Mouse (Mus musculus): ENCODE measurements around the gene Bcl2l10. TPM values are rescaled to one million over a fixed set of nuclear protein-coding genes. Genes with fewer than 3 reads are reported as not detected.

Gene Bcl2l10
- total and polyA plus RNA-seq, 3 experiments: not detected

GRCm38 (mm10) chr9:75312008-75312407, 35.5 kb upstream of the Bcl2l10 start:
- Histone ChIP-seq H3K4me1 (ENCODE audit: control insufficient read depth in 1 of 2, insufficient read depth in 2 of 2) (peaks cover 6 to 10% of the 10 kb centered on the region in 2 experiments), H3K79me2 (replicated peaks; ENCODE audit: control insufficient read depth, extremely low read depth, insufficient read depth, poor library complexity, severe bottlenecking) (no peaks in the 10 kb centered on the region), H3K4me2 (ENCODE audit: insufficient read depth, low read depth, poor library complexity, severe bottlenecking) (no peak overlapping the region), H3K4me3 (replicated peaks in 1 of 3; ENCODE audit: low read depth in 2 of 3, low read length in 2 of 3, poor library complexity in 1 of 3) (no peak overlapping the region), H3K27me3 (replicated peaks) (peaks cover 1% of the 10 kb centered on the region), H3K9ac (ENCODE audit: insufficient read depth, low read depth) (no peak overlapping the region), H3K36me3 (replicated peaks in 1 of 2; ENCODE audit: control insufficient read depth in 1 of 2, insufficient read depth in 1 of 2, low read length in 1 of 2) (no peaks in the 10 kb centered on the region), H3K27ac (ENCODE audit: insufficient read depth, low read depth) (no peak overlapping the region), H3K9me3 (replicated peaks; ENCODE audit: low read length) (no peaks in the 10 kb centered on the region)
- dilution Hi-C loops (cut with MboI; ENCODE audit: extremely low pct_ligation_motif_present, extremely low pct_unique_long_range_greater_than_20kb, low sequenced_read_pairs) (no loop called here), in situ Hi-C loops (cut with MboI; ENCODE audit: low pct_ligation_motif_present, low pct_unique_long_range_greater_than_20kb, low sequenced_read_pairs) (loop anchor here (10.0 kb wide), 1 partner anchor 123 kb away; no protein-coding TSS in a partner anchor)
- DNase-seq (ENCODE audit: extremely low read depth): peak; percentile 72
- TF ChIP-seq CTCF (conservative IDR thresholded peaks at IDR 0.05 in 1 of 2, IDR thresholded peaks at IDR 0.05 in 1 of 2; ENCODE audit: low read depth in 2 of 2, low read length in 2 of 2) (peak; percentile 82 to 95), SMC3 (IDR thresholded peaks at IDR 0.05; ENCODE audit: low read depth, low read length) (peak; percentile 64), MYC (IDR thresholded peaks at IDR 0.05; ENCODE audit: low read depth, low read length) (peak; percentile 34; the same call in 1 of the 2 replicates), POLR2AphosphoS2 (IDR thresholded peaks at IDR 0.05; ENCODE audit: low read depth, low read length) (no peak), USF1 (IDR thresholded peaks at IDR 0.05; ENCODE audit: low read depth, low read length) (no peak), JUND (conservative IDR thresholded peaks at IDR 0.05; ENCODE audit: low read depth, low read length) (no peak), RAD21 (IDR thresholded peaks at IDR 0.05; ENCODE audit: low read depth, low read length) (peak; percentile 64), HCFC1 (IDR thresholded peaks at IDR 0.05; ENCODE audit: low read depth, low read length) (no peak), NELFE (IDR thresholded peaks at IDR 0.05; ENCODE audit: low read depth, low read length) (0 out of 2 replicates have a peak, but pooled peaks have one; percentile 30), SIN3A (IDR thresholded peaks at IDR 0.05; ENCODE audit: low read length) (peak; percentile 30; the same call in 1 of the 2 replicates)

DNA sequence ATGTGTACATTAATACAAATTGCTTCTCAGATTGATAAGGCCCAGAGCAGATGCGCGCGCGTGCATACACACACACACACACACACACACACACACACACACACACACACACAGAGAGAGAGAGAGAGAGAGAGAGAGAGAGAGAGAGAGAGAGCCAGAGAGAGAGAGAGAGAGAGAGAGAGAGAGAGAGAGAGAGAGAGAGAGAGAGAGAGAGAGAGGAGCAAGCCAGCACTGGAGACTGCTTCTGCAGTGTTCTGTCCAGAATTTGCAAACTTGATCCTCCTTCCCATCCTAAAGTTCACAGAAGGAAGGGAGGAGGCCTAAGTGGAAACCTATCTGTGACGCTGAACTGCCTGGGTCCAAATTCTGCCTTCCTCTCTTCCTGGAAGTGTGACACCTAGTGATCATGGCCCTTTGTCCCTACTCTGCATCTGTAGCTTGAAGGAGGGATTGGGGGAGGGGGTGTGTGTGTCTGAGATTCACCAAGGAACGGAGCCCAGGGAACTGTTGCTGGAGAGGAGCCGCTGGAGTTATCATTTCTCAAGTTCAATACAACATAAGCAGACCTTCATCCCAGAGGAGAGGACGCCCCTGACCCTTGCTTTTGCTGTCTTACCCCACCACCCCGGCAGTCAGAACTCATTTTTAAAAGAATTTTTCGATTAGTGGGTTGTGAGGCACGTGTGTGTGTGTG, 34.3 kb upstream of the Bcl2l10 start:
- Histone ChIP-seq H3K9ac (ENCODE audit: insufficient read depth, low read depth) (peak overlapping the region; percentile 54), H3K27ac (ENCODE audit: insufficient read depth, low read depth) (no peak overlapping the region), H3K4me3 (replicated peaks in 1 of 3; ENCODE audit: low read depth in 2 of 3, low read length in 2 of 3, poor library complexity in 1 of 3) (peak overlapping the region; percentile 42 to 98 (median 67)), H3K4me1 (ENCODE audit: control insufficient read depth in 1 of 2, insufficient read depth in 2 of 2) (peaks cover 6 to 10% of the 10 kb centered on the region in 2 experiments), H3K79me2 (replicated peaks; ENCODE audit: control insufficient read depth, extremely low read depth, insufficient read depth, poor library complexity, severe bottlenecking) (no peaks in the 10 kb centered on the region), H3K9me3 (replicated peaks; ENCODE audit: low read length) (no peaks in the 10 kb centered on the region), H3K4me2 (ENCODE audit: insufficient read depth, low read depth, poor library complexity, severe bottlenecking) (peak overlapping the region; percentile 99), H3K27me3 (replicated peaks) (peaks cover 1% of the 10 kb centered on the region), H3K36me3 (replicated peaks in 1 of 2; ENCODE audit: control insufficient read depth in 1 of 2, insufficient read depth in 1 of 2, low read length in 1 of 2) (peaks cover 0 to 2% of the 10 kb centered on the region in 2 experiments)
- in situ Hi-C loops (cut with MboI; ENCODE audit: low pct_ligation_motif_present, low pct_unique_long_range_greater_than_20kb, low sequenced_read_pairs) (loop anchor here (10.0 kb wide), 1 partner anchor 122 kb away; no protein-coding TSS in a partner anchor), dilution Hi-C loops (cut with MboI; ENCODE audit: extremely low pct_ligation_motif_present, extremely low pct_unique_long_range_greater_than_20kb, low sequenced_read_pairs) (no loop called here)
- TF ChIP-seq ELF1 (IDR thresholded peaks at IDR 0.05; ENCODE audit: low read depth, low read length): peak; percentile 74
- TF ChIP-seq ZMIZ1 (IDR thresholded peaks at IDR 0.05; ENCODE audit: low read depth, low read length): no peak
- TF ChIP-seq KAT2A (IDR thresholded peaks at IDR 0.05; ENCODE audit: insufficient replicate concordance, low read length): no peak
- TF ChIP-seq HCFC1 (IDR thresholded peaks at IDR 0.05; ENCODE audit: low read depth, low read length): peak; percentile 37; the same call in 1 of the 2 replicates
- TF ChIP-seq CHD2 (IDR thresholded peaks at IDR 0.05; ENCODE audit: low read length): peak; percentile 66
- TF ChIP-seq CTCF (conservative IDR thresholded peaks at IDR 0.05 in 1 of 2, IDR thresholded peaks at IDR 0.05 in 1 of 2; ENCODE audit: low read depth in 2 of 2, low read length in 2 of 2): peak in 1 of 2 experiments; percentile 48; a peak in 2 of 4 replicates
- DNase-seq (ENCODE audit: extremely low read depth): peak; percentile 39
